Comparison of ENCODE assay signal across 9 mouse cellular contexts in the genomic region with DNA sequence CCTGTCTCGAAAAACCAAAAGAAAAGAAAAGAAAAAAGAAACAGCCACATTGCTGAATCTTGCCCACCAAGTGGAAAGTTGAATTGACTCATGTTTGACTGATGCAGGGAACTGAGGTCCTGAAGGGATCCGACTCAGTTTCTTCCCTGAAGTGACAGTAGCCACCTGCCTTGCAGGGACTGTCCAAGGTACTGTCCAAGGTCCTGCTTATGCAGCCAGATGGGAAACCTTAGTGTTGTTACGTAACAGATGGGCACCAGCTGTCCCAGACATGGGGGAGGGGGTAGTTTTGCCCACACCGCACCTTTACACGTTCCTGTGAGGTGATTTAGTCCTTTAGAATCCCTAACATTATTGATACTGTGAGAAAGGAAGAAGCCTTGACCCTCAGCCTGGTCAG.
DNase-seq lines count a peak whose midpoint lies in the region; TF ChIP-seq lines count a peak whose summit lies in the region.
"Had no signal": no experiment of that assay in that cellular context is flagged by ENCODE, and none has a peak within 500 bp of the region (broad histone marks: within the 10 kb centered on the region; RNA-seq: fewer than 3 reads in every experiment).

No protein-coding gene starts in this region.

- no peaks in the 10 kb centered on the region for H3K9me3 ChIP-seq in embryonic facial prominence, embryonic 10.5 days

- H3K4me3 ChIP-seq in embryonic facial prominence, embryonic 10.5 days: no peak overlapping the region
- H3K4me3 ChIP-seq in myocyte: no peak overlapping the region

- peaks cover 15% of the 10 kb centered on the region; the same call in 1 of the 2 replicates for H3K4me1 ChIP-seq in embryonic facial prominence, embryonic 10.5 days

- no peak overlapping the region for H3K4me2 ChIP-seq in myocyte (ENCODE audit: low read depth)

- no peak for TF ChIP-seq POLR2A in myocyte (IDR thresholded peaks at IDR 0.05; ENCODE audit: insufficient read length, low read depth)

- 76% methylated on average over 5 of the region's 5 CpGs for WGBS in embryonic facial prominence, embryonic 10.5 days

- no peaks in the 10 kb centered on the region for H3K79me2 ChIP-seq in myocyte (ENCODE audit: control insufficient read depth, insufficient read depth)

- H3K36me3 ChIP-seq in embryonic facial prominence, embryonic 10.5 days (replicated peaks): no peaks in the 10 kb centered on the region
- no peaks in the 10 kb centered on the region for H3K36me3 ChIP-seq in myocyte (ENCODE audit: control insufficient read depth, insufficient read depth)

- H3K27ac ChIP-seq in embryonic facial prominence, embryonic 10.5 days (replicated peaks): no peak overlapping the region

- no peaks in the 10 kb centered on the region for H3K27me3 ChIP-seq in embryonic facial prominence, embryonic 10.5 days (replicated peaks; ENCODE audit: low read depth, poor library complexity, severe bottlenecking)
- no peaks in the 10 kb centered on the region for H3K27me3 ChIP-seq in myocyte (ENCODE audit: control insufficient read depth, insufficient read depth, insufficient read length)

- DNase-seq in kidney, postnatal 4 days: peak; percentile 50 to 55
- DNase-seq in kidney, adult 18-20 months: no peak
- DNase-seq in NIH3T3 (ENCODE audit: low read depth): peak; percentile 7
- DNase-seq in embryonic facial prominence, embryonic 10.5 days (ENCODE audit: low spot score): peak; percentile 39
- no peak for DNase-seq in cerebellum, postnatal 25 days
- no peak for DNase-seq in left cerebral cortex, postnatal 4 days
- DNase-seq: cerebellum, postnatal 10 days; lung, postnatal 4 days had no signal

- no peak overlapping the region for H3ac ChIP-seq in myocyte (ENCODE audit: control insufficient read depth, insufficient read length)

- intact Hi-C loops in left cerebral cortex, postnatal 4 days (cut with DNase I): no loop called here

TF ChIP-seq in myocyte, 11 proteins besides CTCF, POLR2A, EP300 and RAD21:
- TF ChIP-seq MYOG (IDR thresholded peaks at IDR 0.05; ENCODE audit: control insufficient read depth in 1 of 3, insufficient read depth in 1 of 3, insufficient read length in 2 of 3, low read depth in 2 of 3) (no peak), REST (IDR thresholded peaks at IDR 0.05; ENCODE audit: insufficient read depth, insufficient read length) (peak; percentile 44)

Comparison
In these comparisons a context has a peak if more than half of its experiments do, and no peak if none do; other contexts are left out.
1. DNase-seq: peak in kidney, postnatal 4 days (2 of 2), NIH3T3 (single experiment) and embryonic facial prominence, embryonic 10.5 days (single experiment); none in kidney, adult 18-20 months (single experiment), cerebellum, postnatal 25 days (0 of 2) and left cerebral cortex, postnatal 4 days (single experiment).